ENCODE assay signal across 8 mouse cellular contexts in the genomic region with DNA sequence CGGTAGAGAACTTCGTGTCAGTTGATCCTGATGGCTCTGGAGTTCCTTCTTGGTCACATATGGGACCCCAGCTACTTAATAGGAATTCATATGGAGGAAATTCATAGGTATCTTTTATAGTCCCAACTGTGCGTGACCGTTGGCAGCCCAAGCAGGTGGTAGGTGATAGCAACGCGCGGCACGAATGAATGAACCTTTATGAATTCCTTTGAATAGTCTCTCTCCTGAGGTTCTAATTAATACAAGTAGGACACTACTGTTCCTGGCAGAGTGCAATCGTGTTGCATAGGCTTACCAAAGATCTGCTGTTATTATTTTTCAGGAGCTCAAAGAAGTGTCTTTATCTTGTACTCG. TPM values are rescaled to one million over a fixed set of nuclear protein-coding genes. Genes with fewer than 3 reads are reported as not detected.
DNase-seq lines count a peak whose midpoint lies in the region; ATAC-seq and TF ChIP-seq lines count a peak whose summit lies in the region.

No protein-coding gene starts in this region.

- peaks cover 16% of the 10 kb centered on the region for H3K36me3 ChIP-seq in liver, embryonic 14.5 days (replicated peaks; ENCODE audit: control insufficient read depth, insufficient read depth, low read depth)

- H3K4me3 ChIP-seq in liver, embryonic 14.5 days (ENCODE audit: insufficient read depth in 1 of 2, low read depth in 2 of 2, low read length in 2 of 2), result peak overlapping the region; percentile 69 to 94

- H3K9ac ChIP-seq in liver, embryonic 14.5 days (replicated peaks), result peak overlapping the region; percentile 91

- ATAC-seq in liver, embryonic 14.5 days (ENCODE audit: insufficient read depth), result peak; percentile 26

- H3K4me1 ChIP-seq in liver, embryonic 14.5 days (replicated peaks; ENCODE audit: control insufficient read depth in 2 of 2, insufficient read depth in 2 of 2, low read length in 1 of 2), result peaks cover 16 to 20% of the 10 kb centered on the region in 2 experiments

- DNase-seq in embryo, embryonic 10 days (ENCODE audit: low spot score), result peak; percentile 29
- DNase-seq in embryo, embryonic 11 days, result no peak
- peak; percentile 9 for DNase-seq in thymus, postnatal 0 days (ENCODE audit: low spot score)
- DNase-seq in thymus, postnatal 4 days, result no peak
- DNase-seq in liver, embryonic 14.5 days (ENCODE audit: low read depth in 3 of 3, low spot score in 3 of 3), result peak in 1 of 3 experiments; percentile 30
- no peak for DNase-seq in adrenal gland, adult 8-10 months
- no peak for DNase-seq in left cerebral cortex, postnatal 25 days (ENCODE audit: low spot score in 2 of 2)
- no peak for DNase-seq in right cerebral cortex, adult 18-20 months

- WGBS in liver, embryonic 14.5 days (ENCODE audit: insufficient replicate concordance), result 8% methylated on average over 10 of the region's 10 CpGs

- H3K9me3 ChIP-seq in liver, embryonic 14.5 days (ENCODE audit: control insufficient read depth, low read length), result no peaks in the 10 kb centered on the region

- no peak for TF ChIP-seq EP300 in liver, embryonic 14.5 days (IDR thresholded peaks at IDR 0.05; ENCODE audit: low read depth)

- TF ChIP-seq CTCF in liver, embryonic 14.5 days (IDR thresholded peaks at IDR 0.05; ENCODE audit: low read depth), result no peak

- no peaks in the 10 kb centered on the region for H3K27me3 ChIP-seq in liver, embryonic 14.5 days (ENCODE audit: control insufficient read depth, insufficient read depth, low read length)

- peak overlapping the region; percentile 78 for H3K27ac ChIP-seq in liver, embryonic 14.5 days

- H3K4me2 ChIP-seq in liver, embryonic 14.5 days (ENCODE audit: low read depth), result peak overlapping the region; percentile 91

- intact Hi-C loops in left cerebral cortex, postnatal 25 days (cut with DNase I), result no loop called here

RNA-seq across cellular contexts. Expression of a gene that starts 0.6 kb away (rescaled TPM):
- polyA plus RNA-seq in thymus, postnatal 0 days (2015; fragmentation: Nextera tagmentation; extraction: Ambion mirVana), result 23.6 and 25.5 TPM in 2 replicates
- polyA plus RNA-seq in liver, embryonic 14.5 days (2012; rRNA removed), result 8.5 and 11.8 TPM in 2 replicates
- polyA plus RNA-seq in liver, embryonic 14.5 days (2014; fragmentation: Nextera tagmentation; extraction: Ambion mirVana), result 25.7 and 29.3 TPM in 2 replicates
- 10 to 100 TPM; 37.1 to 45.6 (median 40.2) TPM for total RNA-seq in adrenal gland, adult 8-10 months (2022)
- 10 to 100 TPM; 36.9 to 39.4 TPM for total RNA-seq in left cerebral cortex, postnatal 25 days (2021)

RNA-seq across cellular contexts. Expression of a gene that starts 21.6 kb away (rescaled TPM):
- polyA plus RNA-seq in thymus, postnatal 0 days (2015; fragmentation: Nextera tagmentation; extraction: Ambion mirVana), result 96.9 and 100 TPM in 2 replicates
- polyA plus RNA-seq in liver, embryonic 14.5 days (2012; rRNA removed), result 37.6 and 96.1 TPM in 2 replicates
- polyA plus RNA-seq in liver, embryonic 14.5 days (2014; fragmentation: Nextera tagmentation; extraction: Ambion mirVana), result 95.1 and 103 TPM in 2 replicates
- total RNA-seq in adrenal gland, adult 8-10 months (2022), result 100 to 1,000 TPM; 131 to 179 (median 152) TPM
- total RNA-seq in left cerebral cortex, postnatal 25 days (2021), result 10 to 100 TPM; 93.2 to 97.1 TPM

RNA-seq across cellular contexts. Expression of a gene that starts 49.3 kb away (rescaled TPM):
- polyA plus RNA-seq in thymus, postnatal 0 days (2015; fragmentation: Nextera tagmentation; extraction: Ambion mirVana), result 4.0 and 4.3 TPM in 2 replicates
- polyA plus RNA-seq in liver, embryonic 14.5 days (2012; rRNA removed), result 0.90 and 0.98 TPM in 2 replicates
- 0.94 and 1.2 TPM in 2 replicates for polyA plus RNA-seq in liver, embryonic 14.5 days (2014; fragmentation: Nextera tagmentation; extraction: Ambion mirVana)
- 10 to 100 TPM in 2 of 4 experiments, 1 to 10 TPM in 2; 6.7 to 12.5 (median 9.6) TPM for total RNA-seq in adrenal gland, adult 8-10 months (2022)
- 10 to 100 TPM; 12.7 to 13.7 TPM for total RNA-seq in left cerebral cortex, postnatal 25 days (2021)

RNA-seq across cellular contexts. Expression of a gene that starts 56.2 kb away (rescaled TPM):
- polyA plus RNA-seq in thymus, postnatal 0 days (2015; fragmentation: Nextera tagmentation; extraction: Ambion mirVana), result 1.8 and 1.9 TPM in 2 replicates
- polyA plus RNA-seq in liver, embryonic 14.5 days (2012; rRNA removed), result 1.00 and 1.3 TPM in 2 replicates
- 1.2 and 1.9 TPM in 2 replicates for polyA plus RNA-seq in liver, embryonic 14.5 days (2014; fragmentation: Nextera tagmentation; extraction: Ambion mirVana)
- under 1 TPM; 0.59 to 0.87 (median 0.79) TPM for total RNA-seq in adrenal gland, adult 8-10 months (2022)
- 10 to 100 TPM; 23.4 to 23.6 TPM for total RNA-seq in left cerebral cortex, postnatal 25 days (2021)

Comparison
In these comparisons a context has a peak if more than half of its experiments do, and no peak if none do; other contexts are left out.
1. DNase-seq: peak in embryo, embryonic 10 days (single experiment) and thymus, postnatal 0 days (single experiment); none in embryo, embryonic 11 days (single experiment), thymus, postnatal 4 days (single experiment), adrenal gland, adult 8-10 months (single experiment), left cerebral cortex, postnatal 25 days (0 of 2) and right cerebral cortex, adult 18-20 months (single experiment).